ENCODE assay signal across 8 mouse cellular contexts in the genomic region with DNA sequence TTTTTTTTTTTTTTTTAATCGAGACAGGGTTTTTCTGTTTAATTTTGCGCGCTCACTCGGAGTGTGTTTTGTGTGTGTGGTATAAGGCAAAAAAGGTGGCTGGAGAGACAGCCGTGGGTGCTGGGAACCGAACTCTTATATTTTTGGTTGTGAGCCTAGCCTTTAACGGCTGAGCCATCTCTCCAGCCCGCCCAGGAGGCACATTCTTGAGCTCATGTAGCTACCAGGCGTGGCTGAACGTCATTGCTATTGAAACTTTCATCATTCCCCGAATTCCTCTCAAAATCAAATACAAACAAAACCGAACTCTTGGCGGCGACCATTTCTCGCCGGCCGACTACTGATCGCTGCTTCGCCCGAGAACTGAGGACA. TPM values are rescaled to one million over a fixed set of nuclear protein-coding genes. Genes with fewer than 3 reads are reported as not detected.
DNase-seq lines count a peak whose midpoint lies in the region; TF ChIP-seq lines count a peak whose summit lies in the region.
"Not testable (repeated sequence)": the region's sequence is repeated elsewhere in the genome, so short reads cannot be mapped to it uniquely, and the experiment has no call there.

No protein-coding gene starts in this region.

- H3K27ac ChIP-seq in left cerebral cortex, adult 2 months, result peak overlapping the region; percentile 82

- intact Hi-C loops in left cerebral cortex, adult 2 months (cut with DNase I), result loop anchor here (1.0 kb wide), 1 partner anchor 38 kb away; no protein-coding TSS in a partner anchor

- peak; percentile 81 for DNase-seq in ZHBTc4 (ENCODE audit: low read depth, low spot score)
- peak; percentile 89 for DNase-seq in embryo, embryonic 10 days (ENCODE audit: low spot score)
- peak; percentile 56 to 60 for DNase-seq in gastrocnemius, adult 8-10 months (ENCODE audit: low spot score in 2 of 2)
- peak; percentile 90 for DNase-seq in induced T-regulatory cell, adult 2 months (ENCODE audit: low read depth)
- peak; percentile 77 to 81 for DNase-seq in left cerebral cortex, adult 2 months (ENCODE audit: extremely low spot score in 1 of 2, low spot score in 2 of 2)
- DNase-seq in lung, postnatal 4 days, result peak; percentile 76 to 83
- peak; percentile 86 for DNase-seq in retina, postnatal 1 day
- DNase-seq in thymus, postnatal 4 days, result peak; percentile 78

- not testable (repeated sequence) for TF ChIP-seq CTCF in left cerebral cortex, adult 2 months (IDR thresholded peaks at IDR 0.05)

- peak overlapping the region; percentile 72 for H3K4me3 ChIP-seq in left cerebral cortex, adult 2 months

RNA-seq across cellular contexts. Expression of gene Klrb1c, which starts 9.7 kb away (rescaled TPM):
- total RNA-seq in gastrocnemius, adult 8-10 months (2022), result not detected
- total RNA-seq in left cerebral cortex, adult 2 months (2021), result not detected

RNA-seq across cellular contexts. Expression of gene Gm44511, which starts 27.4 kb away (rescaled TPM):
- total RNA-seq in gastrocnemius, adult 8-10 months (2022), result under 1 TPM in 1 of 4 experiments, not detected in 3; 0.61 TPM
- total RNA-seq in left cerebral cortex, adult 2 months (2021), result not detected

RNA-seq across cellular contexts. Expression of gene Klrb1b, which starts 27.4 kb away (rescaled TPM):
- total RNA-seq in gastrocnemius, adult 8-10 months (2022), result not detected
- total RNA-seq in left cerebral cortex, adult 2 months (2021), result not detected

Comparison
In these comparisons a context has a peak if more than half of its experiments do, and no peak if none do; other contexts are left out.
1. Peak in every context shown above with its lines: DNase-seq, H3K4me3 ChIP-seq and H3K27ac ChIP-seq.